Mouse (Mus musculus): Measurements from ENCODE around the gene Arfgap3. TPM values are rescaled to one million over a fixed set of nuclear protein-coding genes. Genes with fewer than 3 reads are reported as not detected.
A peak's percentile ranks its signal among the peaks of the same experiment; 100 is the strongest.

Arfgap3 gene
- total and polyA plus RNA-seq, 2 experiments from 2014 or later, result 31.0 to 59.3 TPM

DNA sequence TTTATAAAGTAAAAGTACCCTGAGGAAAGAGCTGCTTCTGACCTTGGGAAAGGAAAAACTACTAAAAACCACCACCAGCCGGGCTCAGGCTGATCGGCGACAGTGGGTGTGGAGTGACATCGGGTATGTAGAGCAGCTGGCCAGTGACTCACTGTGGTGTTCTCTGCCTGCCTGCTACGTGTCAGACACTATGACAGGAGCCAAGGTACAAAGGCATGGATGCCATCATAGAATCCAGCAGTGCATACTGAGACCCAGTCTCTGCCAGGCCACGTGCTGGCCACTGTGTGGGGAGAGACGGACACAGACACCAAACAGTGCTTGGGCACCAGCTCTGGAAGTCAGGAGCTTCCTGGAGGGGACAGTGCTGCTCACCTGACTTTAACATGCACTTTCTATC is 5.1 kb downstream of the Arfgap3 start:
- Histone ChIP-seq H3K9me3 (ENCODE audit: low read length) (no peaks in the 10 kb centered on the region), H3K36me3 (ENCODE audit: insufficient read depth, low read length) (no peaks in the 10 kb centered on the region), H3K4me3 (ENCODE audit: low read length) (no peak overlapping the region), H3K27ac (no peak overlapping the region), H3K9ac (replicated peaks; ENCODE audit: low read length) (no peak overlapping the region), H3K4me2 (ENCODE audit: low read depth, low read length) (no peak overlapping the region), H3K4me1 (ENCODE audit: insufficient read depth, low read length) (peaks cover 12% of the 10 kb centered on the region), H3K27me3 (ENCODE audit: insufficient read depth, low read length) (no peaks in the 10 kb centered on the region)
- no peak for TF ChIP-seq CTCF (IDR thresholded peaks at IDR 0.05; ENCODE audit: low read depth)
- WGBS, result 64% methylated on average over 7 of the region's 7 CpGs
- ATAC-seq (no peak), DNase-seq (ENCODE audit: low spot score) (no peak)

DNA sequence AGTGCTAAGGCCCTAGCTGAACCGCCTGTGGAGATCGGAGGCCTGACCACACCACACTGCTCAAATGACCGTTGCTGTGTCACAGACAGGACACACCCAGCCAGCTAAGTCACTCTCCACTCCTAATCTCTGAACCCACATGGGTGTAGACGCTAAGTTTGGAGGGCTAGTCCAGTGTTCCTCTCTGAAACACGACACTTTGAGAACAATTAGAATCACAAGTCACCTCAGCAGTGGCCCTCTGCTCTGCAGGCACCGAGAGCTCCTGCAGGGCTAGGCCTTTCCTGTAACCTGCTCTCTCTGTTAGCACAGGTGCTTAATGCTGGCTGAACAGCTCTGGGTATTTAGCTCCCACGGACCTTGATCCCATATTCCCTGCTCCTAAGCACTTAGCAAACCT is 5.9 kb downstream of the Arfgap3 start:
- H3K9ac ChIP-seq (replicated peaks; ENCODE audit: low read length), result no peak overlapping the region
- no peaks in the 10 kb centered on the region for H3K9me3 ChIP-seq (ENCODE audit: low read length)
- H3K27ac ChIP-seq, result no peak overlapping the region
- no peaks in the 10 kb centered on the region for H3K36me3 ChIP-seq (ENCODE audit: insufficient read depth, low read length)
- DNase-seq (ENCODE audit: low spot score), result no peak
- no peak for TF ChIP-seq CTCF (IDR thresholded peaks at IDR 0.05; ENCODE audit: low read depth)
- H3K4me3 ChIP-seq (ENCODE audit: low read length), result no peak overlapping the region
- ATAC-seq, result no peak
- no peak overlapping the region for H3K4me2 ChIP-seq (ENCODE audit: low read depth, low read length)
- no peaks in the 10 kb centered on the region for H3K27me3 ChIP-seq (ENCODE audit: insufficient read depth, low read length)
- 40% methylated on average over 7 of the region's 7 CpGs for WGBS
- H3K4me1 ChIP-seq (ENCODE audit: insufficient read depth, low read length), result peaks cover 8% of the 10 kb centered on the region

- Histone ChIP-seq H3K27me3 (ENCODE audit: insufficient read depth, low read length) (no peaks in the 10 kb centered on the region), H3K9ac (replicated peaks; ENCODE audit: low read length) (no peak overlapping the region), H3K4me3 (ENCODE audit: low read length) (no peak overlapping the region), H3K36me3 (ENCODE audit: insufficient read depth, low read length) (peaks cover 23% of the 10 kb centered on the region), H3K4me2 (ENCODE audit: low read depth, low read length) (no peak overlapping the region), H3K4me1 (ENCODE audit: insufficient read depth, low read length) (no peaks in the 10 kb centered on the region), H3K9me3 (ENCODE audit: low read length) (no peaks in the 10 kb centered on the region), H3K27ac (no peak overlapping the region)
- TF ChIP-seq CTCF (IDR thresholded peaks at IDR 0.05; ENCODE audit: low read depth), result no peak
- WGBS, result 92% methylated on average over 6 of the region's 6 CpGs
- DNase-seq (ENCODE audit: low spot score) (no peak), ATAC-seq (no peak)
These were observed 11.1 kb downstream of the Arfgap3 start for GRCm38 (mm10) chr15:83338908-83339307.

DNA sequence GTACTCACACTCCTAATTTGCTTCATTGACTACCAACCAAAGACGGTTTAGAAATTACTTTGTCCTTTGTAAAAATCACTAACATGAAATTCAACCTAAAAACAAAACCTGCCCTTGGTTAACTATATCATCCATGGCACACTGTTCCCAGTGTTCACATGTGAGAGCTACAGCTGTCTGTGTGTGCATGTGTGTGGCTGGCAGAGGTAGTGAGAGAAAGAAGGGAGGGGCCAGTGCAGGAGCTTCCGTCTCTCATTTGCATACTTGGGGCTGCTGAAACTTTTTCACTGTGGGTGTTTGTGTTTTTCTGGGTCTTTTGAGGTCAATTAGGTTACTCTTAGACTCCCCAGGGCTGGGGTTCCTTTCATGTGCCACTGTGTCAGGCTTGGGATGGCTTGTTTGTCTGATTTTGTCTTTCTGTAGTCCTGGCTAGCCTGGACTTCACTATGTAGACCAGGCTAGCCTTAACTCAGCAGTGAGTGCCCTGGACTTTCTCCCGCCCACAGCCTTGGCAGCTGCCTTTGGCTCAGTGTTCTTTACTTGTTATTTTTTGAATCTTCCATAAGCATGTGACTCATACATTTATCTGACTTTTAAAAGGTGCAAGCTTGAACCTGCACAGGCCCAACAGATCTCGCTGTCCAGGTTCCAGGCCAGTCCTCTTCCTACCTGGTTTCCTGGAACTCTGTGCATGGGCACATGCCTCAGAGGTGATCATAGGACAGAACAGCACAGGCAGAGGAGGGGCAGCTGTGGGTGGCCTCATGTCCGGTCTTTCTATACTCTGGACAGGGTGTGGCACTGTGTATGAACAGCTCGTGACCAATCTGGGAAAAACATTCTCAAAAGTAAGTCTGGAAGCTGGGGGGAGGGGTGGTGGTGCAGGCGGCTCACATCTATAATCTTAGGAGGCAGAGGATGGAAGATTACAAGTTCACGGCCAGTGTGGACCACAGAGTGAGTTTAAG is 11.9 kb downstream of the Arfgap3 start:
- Histone ChIP-seq H3K4me1 (ENCODE audit: insufficient read depth, low read length) (no peaks in the 10 kb centered on the region), H3K9me3 (ENCODE audit: low read length) (no peaks in the 10 kb centered on the region), H3K27ac (no peak overlapping the region), H3K36me3 (ENCODE audit: insufficient read depth, low read length) (peaks cover 25% of the 10 kb centered on the region), H3K27me3 (ENCODE audit: insufficient read depth, low read length) (no peaks in the 10 kb centered on the region), H3K4me3 (ENCODE audit: low read length) (no peak overlapping the region), H3K4me2 (ENCODE audit: low read depth, low read length) (no peak overlapping the region), H3K9ac (replicated peaks; ENCODE audit: low read length) (no peak overlapping the region)
- 79% methylated on average over 8 of the region's 8 CpGs for WGBS
- ATAC-seq (no peak), DNase-seq (ENCODE audit: low spot score) (no peak)
- no peak for TF ChIP-seq CTCF (IDR thresholded peaks at IDR 0.05; ENCODE audit: low read depth)

GRCm38 (mm10) chr15:83332373-83332772 is 17.7 kb downstream of the Arfgap3 start:
- WGBS, result 76% methylated on average over 3 of the region's 3 CpGs
- H3K9ac ChIP-seq (replicated peaks; ENCODE audit: low read length), result no peak overlapping the region
- no peaks in the 10 kb centered on the region for H3K4me1 ChIP-seq (ENCODE audit: insufficient read depth, low read length)
- no peak overlapping the region for H3K27ac ChIP-seq
- DNase-seq (ENCODE audit: low spot score), result peak; percentile 15
- H3K36me3 ChIP-seq (ENCODE audit: insufficient read depth, low read length), result peaks cover 62% of the 10 kb centered on the region
- no peak overlapping the region for H3K4me2 ChIP-seq (ENCODE audit: low read depth, low read length)
- no peak for ATAC-seq
- no peaks in the 10 kb centered on the region for H3K27me3 ChIP-seq (ENCODE audit: insufficient read depth, low read length)
- H3K9me3 ChIP-seq (ENCODE audit: low read length), result no peaks in the 10 kb centered on the region
- TF ChIP-seq CTCF (IDR thresholded peaks at IDR 0.05; ENCODE audit: low read depth), result peak; percentile 61
- H3K4me3 ChIP-seq (ENCODE audit: low read length), result no peak overlapping the region

DNA sequence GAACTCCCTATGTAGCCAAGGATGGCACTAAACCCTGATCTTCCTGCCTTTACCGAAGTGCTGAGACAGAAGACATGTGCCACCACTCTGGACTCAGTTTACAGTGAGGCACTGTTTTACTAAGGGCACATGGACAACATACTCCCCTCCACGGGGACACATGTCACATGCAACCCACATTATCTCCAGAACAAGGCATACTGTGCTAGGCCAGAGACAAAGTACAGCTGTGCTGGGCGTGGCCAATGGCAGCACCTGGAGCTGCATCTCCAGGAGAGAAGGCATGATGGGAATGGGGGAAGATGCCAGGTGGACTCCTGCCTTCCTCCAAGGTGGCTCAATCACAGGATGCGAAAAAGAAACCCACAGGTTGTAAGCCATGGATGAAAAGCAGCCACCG is 21.1 kb downstream of the Arfgap3 start:
- Histone ChIP-seq H3K9ac (replicated peaks; ENCODE audit: low read length) (no peak overlapping the region), H3K4me3 (ENCODE audit: low read length) (no peak overlapping the region), H3K27ac (no peak overlapping the region), H3K4me2 (ENCODE audit: low read depth, low read length) (no peak overlapping the region), H3K9me3 (ENCODE audit: low read length) (no peaks in the 10 kb centered on the region), H3K4me1 (ENCODE audit: insufficient read depth, low read length) (no peaks in the 10 kb centered on the region), H3K27me3 (ENCODE audit: insufficient read depth, low read length) (no peaks in the 10 kb centered on the region), H3K36me3 (ENCODE audit: insufficient read depth, low read length) (peaks cover 45% of the 10 kb centered on the region; the same call in 1 of the 2 replicates)
- 93% methylated on average over 5 of the region's 5 CpGs for WGBS
- no peak for ATAC-seq
- no peak for DNase-seq (ENCODE audit: low spot score)
- TF ChIP-seq CTCF (IDR thresholded peaks at IDR 0.05; ENCODE audit: low read depth), result no peak

DNA sequence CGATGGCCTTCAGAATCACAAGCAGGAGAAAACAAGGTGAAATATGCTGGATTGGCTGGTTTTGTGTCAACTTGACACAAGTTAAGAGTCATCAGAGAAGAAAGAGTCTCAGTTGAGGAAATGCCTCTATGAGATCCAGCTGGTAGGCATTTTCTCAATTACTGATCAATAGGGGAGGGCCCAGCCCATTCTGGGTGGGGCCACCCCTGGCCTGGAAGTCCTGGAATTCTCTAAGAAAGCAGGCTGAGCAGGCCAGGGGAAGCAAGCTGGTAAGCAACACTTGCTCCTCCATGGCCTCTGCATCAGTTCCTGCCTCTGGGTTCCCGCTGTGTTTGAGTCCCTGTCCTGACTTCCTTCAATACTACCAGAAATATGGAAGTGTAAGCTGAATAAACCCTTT is 27.0 kb downstream of the Arfgap3 start:
- H3K4me2 ChIP-seq (ENCODE audit: low read depth, low read length), result no peak overlapping the region
- WGBS, result 91% methylated on average over 2 of the region's 2 CpGs
- peaks cover 23% of the 10 kb centered on the region for H3K36me3 ChIP-seq (ENCODE audit: insufficient read depth, low read length)

More for the DNA sequence above, 27.0 kb downstream of the Arfgap3 start:
- no peak for ATAC-seq
- no peak for DNase-seq (ENCODE audit: low spot score)
- Histone ChIP-seq H3K9ac (replicated peaks; ENCODE audit: low read length) (no peak overlapping the region), H3K27ac (no peak overlapping the region), H3K9me3 (ENCODE audit: low read length) (no peaks in the 10 kb centered on the region), H3K4me3 (ENCODE audit: low read length) (no peak overlapping the region), H3K27me3 (ENCODE audit: insufficient read depth, low read length) (no peaks in the 10 kb centered on the region), H3K4me1 (ENCODE audit: insufficient read depth, low read length) (no peaks in the 10 kb centered on the region)
- TF ChIP-seq CTCF (IDR thresholded peaks at IDR 0.05; ENCODE audit: low read depth), result no peak

Data from hindbrain, postnatal 0 days (tissue).